Mouse (Mus musculus) ES-CJ7 (cell line): Measurements from ENCODE around the gene Amer3.
"Not testable (repeated sequence)": the region's sequence is repeated elsewhere in the genome, so short reads cannot be mapped to it uniquely, and the experiment has no call there.

Source experiments
- DNase-seq: peaks from one replicate; pipeline ENCODE4 v3.0.0; 2011; ENCODE audit warnings: low read depth, low spot score

Gene Amer3

DNA sequence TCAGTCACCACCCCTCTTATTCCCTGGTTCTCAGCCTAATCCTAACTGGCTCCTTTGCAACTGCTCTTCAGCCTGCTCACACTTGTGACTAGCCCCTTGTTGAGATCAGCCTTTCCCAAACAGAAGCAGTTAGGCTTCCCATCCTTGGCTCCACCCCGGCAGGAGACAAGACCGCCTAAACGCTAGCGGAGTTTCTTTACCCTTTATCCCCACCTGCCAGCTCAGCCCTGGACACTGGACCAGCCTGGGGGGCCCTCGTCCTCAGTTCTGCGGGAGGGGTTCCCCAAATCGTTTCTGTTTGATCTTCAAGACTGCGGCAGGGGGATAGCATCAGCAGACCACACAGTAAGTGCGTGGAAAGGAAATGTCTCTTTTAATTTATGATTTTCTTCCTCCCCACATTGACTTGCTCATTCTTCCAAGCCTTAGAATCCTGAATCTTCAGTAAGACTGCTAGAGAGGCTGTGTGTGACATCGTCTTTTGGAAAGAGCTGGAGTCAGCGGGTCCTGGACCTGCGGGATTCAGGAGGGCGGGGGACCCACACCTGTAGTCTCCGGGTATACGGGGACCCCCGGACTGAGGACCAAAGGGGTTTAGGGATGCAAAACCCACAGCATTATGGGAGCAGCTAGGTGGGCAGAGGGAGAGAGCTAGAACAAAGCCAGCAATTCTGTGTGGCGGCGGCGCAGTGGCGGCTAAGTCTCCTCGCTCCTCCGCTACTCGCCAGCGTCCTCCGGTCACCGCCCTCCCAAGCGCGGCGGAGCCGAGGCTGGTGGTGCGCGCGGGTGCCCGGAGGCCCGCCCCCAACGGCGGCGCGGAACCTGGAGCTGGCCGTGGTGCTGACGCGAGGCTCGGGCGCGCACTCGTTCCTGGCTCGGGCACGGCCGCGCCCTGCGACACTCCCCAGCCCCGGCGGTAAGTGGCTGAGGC lies at the start of gene Amer3:
Amer3 (plus strand) TSS at position 807 of the 931 bp plus-strand sequence.
- peak; percentile 75 for DNase-seq

DNA sequence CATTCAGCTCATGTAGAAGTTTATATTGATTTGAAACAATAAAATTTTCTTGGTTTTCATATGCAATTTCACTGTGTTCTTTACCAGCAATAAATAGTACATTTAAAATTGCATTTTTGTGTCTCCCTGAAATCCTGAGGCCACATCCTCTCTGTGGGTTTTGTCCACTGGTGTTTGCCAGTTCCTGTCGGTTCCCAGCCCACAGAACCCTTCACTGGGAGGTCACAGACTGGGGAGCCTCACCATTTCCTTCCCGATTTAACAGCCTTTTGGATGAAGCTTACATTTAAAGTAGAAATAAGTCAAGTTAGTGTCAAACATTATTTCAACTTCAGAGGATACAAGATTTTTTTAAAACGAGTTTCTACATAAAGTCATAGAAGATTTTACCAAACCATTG lies 44.9 kb upstream of the Amer3 start:
- not testable (repeated sequence) for DNase-seq

DNA sequence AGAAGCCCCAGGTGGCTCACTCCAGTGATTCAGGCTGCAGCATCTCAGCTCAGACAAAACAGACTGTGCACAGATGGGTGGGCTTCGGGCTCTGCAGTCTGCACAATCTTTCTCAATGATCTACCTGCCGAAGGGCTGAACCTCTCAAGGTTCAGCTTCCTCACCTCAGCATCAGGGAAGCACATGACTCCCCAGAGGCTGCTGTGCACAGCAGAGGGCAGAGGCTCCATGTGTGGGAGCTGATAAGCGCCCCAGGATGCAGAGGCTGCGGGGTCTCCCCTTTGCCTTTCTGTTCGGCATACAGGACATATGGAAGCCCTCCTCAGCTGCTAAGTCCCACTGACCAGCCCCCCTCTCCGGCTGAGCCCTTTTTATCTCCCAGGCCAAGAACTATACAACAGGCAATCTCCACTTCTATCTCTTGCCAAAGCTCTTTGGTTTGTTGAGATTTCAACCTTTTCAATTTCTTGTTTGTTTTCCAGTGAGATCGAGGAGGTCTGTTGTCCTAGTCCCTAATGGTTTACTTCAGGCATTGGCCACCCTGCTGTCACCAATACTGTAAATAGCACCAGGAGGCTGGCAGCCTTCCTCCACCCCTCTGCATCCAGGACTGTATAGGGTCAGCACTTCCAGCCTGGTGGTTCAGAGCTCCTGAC lies 44.3 kb upstream of the Amer3 start, which contains the start of gene Cfc1:
Cfc1 (plus strand) TSS at position 606 of the 656 bp plus-strand sequence.
- DNase-seq = not testable (repeated sequence)

GRCm38 (mm10) chr1:34536291-34536766 lies 43.1 kb upstream of the Amer3 start:
- DNase-seq = peak; percentile 20

GRCm38 (mm10) chr1:34536767-34537485 lies 42.5 kb upstream of the Amer3 start:
- DNase-seq = peak; percentile 74

GRCm38 (mm10) chr1:34547074-34547473 lies 32.4 kb upstream of the Amer3 start:
- no peak for DNase-seq

GRCm38 (mm10) chr1:34553690-34554089 lies 25.8 kb upstream of the Amer3 start:
- no peak for DNase-seq

GRCm38 (mm10) chr1:34554275-34554674 lies 25.2 kb upstream of the Amer3 start:
- DNase-seq = no peak

- DNase-seq = no peak
Observed at GRCm38 (mm10) chr1:34560843-34561242, 18.6 kb upstream of the Amer3 start, which contains the start of gene Prss40. Gene Prss40, minus strand, starts transcription at chr1:34560943.

DNA sequence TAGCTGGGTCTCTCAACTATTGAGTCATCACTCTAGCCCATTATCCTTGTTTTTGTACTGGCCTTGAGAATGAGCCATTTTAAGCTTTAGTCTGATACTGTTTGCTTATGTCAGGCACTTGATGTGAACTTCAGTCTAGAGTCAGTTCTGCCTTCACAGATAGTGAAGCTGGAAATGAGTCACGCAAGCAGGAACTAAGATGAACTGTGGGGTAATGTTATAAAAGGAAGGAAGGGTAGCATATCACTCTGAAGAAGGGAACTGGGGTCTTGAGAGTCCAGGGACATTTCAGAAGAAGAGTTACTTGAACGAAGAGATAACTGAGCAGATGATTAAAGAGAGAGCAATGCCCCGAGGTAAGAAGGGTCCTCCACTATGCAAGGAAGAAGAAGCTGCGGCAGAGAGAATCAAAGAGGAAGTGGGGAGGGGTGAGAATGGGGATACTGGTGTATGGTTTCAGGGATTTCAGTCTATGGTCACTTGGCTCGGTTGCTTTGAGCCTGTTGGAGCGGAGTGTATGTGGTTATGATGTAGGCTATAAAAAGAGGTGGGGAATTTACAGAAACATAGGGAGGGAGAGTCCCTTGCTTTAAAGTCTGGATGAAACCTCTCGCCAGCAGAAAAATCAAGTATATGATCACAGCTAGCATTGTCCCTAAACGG lies 14.9 kb upstream of the Amer3 start:
- no peak for DNase-seq

DNA sequence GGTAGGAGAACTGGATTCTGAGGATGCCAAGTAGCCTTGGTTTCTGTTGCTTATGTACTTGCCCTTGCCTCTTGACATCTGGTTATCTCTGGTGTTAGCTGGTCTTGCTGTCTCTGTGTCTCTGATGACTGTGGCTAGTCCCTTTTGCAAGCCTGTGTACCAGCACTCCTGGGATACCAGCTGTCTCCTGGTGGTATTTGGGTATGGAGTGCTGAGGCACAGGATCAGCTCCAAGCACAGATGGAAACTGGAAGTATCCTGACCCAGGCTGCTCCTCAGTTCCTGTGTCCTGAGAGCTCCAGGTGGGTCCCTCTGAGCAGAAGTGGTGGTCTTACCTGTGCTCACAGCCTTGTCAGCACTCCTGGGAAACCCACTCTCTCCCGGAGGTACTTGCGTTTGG lies 11.3 kb upstream of the Amer3 start:
- no peak for DNase-seq

DNA sequence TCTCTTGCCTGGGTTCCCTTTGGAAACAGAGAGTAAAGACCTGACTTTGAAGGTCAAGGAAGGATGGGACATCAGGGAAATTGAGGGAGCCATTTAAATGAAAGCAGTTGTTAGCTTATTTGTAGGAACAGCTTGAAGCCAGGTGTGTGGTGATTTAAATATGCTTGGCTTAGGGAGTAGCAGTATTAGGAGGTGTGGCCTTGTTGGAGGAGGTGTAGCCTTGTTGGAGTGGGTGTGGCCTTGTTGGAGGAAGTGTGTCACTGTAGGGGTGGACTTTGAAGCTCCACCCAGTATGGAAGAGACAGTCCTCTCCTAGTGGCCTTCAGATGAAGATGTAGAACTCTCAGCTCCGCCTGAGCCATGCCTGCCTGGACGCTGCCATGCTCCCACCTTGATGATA lies 9.6 kb upstream of the Amer3 start:
- DNase-seq = peak; percentile 74

- no peak for DNase-seq
Observed at GRCm38 (mm10) chr1:34571431-34571830, 8.0 kb upstream of the Amer3 start.

DNA sequence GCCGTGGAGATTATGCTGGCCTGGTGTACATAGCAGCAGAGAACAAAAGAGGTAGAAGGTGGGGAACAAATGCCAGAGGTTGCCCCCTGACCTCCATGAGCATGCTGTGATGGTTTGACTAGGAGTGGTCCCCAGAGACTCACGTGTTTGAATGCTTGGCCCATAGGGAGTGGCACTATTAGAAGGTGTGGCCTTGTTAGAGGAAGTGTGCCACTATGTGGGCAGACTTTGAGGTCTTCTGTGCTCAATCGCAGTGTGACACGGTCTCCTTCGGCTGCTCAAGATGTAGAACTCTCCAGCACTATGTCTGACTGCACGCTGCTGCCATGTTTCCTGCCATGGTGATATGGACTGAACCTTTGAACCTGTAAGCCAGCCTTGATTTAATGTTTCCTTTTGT lies 6.2 kb upstream of the Amer3 start:
- no peak for DNase-seq

GRCm38 (mm10) chr1:34579782-34580356 lies 412 bp downstream of the Amer3 start:
- no peak for DNase-seq

DNA sequence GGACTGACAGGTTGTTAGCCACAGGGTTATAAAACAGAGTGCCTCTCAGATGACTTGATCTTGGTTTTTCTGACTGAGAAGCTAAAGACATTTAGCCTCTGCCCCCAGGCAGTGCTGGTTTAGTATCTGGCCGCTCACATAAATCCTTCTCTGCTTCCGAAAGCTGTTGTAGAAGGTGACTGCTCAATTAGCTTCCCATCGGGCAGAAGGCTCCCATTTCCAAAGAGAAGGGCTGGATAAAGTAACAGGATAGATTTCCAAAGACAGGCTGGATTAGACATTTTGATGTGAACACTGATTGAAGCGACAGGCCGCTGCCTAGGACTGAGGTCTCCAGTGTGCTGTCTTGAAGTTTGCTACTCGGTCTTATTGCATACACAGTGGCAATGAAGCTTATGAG lies 2.8 kb downstream of the Amer3 start:
- DNase-seq = no peak

DNA sequence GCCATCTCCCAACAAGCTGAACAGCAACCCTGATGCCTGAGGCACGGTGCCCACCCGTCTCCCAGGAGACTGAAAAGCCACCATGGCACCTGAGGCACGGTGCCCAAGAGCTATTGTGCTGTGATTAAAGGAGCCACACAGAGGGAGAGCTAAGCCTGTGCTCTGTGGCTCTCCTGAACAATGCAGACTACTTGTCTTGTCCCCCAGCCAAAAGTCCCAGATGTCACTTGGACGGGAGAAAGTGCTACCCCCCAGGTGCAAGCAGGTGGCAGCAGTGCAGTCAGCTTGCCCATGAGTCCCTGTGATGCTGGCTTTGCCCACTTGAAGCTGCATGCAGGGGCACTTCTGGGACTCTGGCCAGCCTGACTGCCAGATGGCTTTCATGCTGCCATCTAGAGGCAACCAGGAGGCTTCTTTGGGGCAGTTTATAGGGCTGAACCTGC lies 4.4 kb downstream of the Amer3 start:
- DNase-seq = peak; percentile 17

GRCm38 (mm10) chr1:34584736-34585135 lies 5.3 kb downstream of the Amer3 start:
- DNase-seq = no peak

DNA sequence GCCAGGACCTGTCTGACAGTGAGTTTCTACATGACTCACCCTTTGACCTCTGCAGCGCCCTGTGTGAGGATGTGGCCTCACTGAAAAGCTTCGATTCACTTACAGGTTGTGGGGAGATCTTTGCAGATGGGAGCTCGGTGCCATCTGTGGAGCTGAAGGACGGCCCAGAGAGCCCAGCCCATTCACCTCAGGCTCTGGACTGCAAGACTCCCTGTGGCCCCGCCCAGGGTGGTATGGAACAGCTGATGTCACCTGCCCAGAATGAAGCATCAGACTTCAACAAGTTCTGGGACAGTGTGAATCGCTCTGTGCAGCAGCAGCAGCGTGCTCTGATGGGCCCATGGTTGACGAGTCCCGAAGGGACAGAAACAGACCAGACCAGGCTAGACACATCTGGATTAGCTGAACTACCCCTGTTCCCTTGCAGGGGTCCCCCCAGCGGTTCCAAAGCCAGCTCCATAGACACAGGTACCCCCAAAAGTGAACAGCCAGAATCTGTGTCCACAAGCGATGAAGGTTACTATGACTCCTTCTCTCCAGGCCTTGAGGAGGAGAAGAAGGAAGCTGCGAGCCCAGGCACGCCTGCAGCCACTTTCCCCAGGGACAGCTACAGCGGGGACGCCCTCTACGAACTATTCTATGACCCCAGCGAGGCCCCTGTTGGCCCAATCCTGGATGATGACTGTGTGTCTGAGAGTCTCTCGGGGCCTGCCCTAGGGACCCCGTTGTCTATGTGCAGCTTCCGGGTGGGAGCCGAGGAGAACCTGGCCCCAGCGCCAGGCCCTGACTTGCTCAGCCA lies 8.0 kb downstream of the Amer3 start:
- no peak for DNase-seq

GRCm38 (mm10) chr1:34600000-34600399 lies 20.5 kb downstream of the Amer3 start:
- peak; percentile 32 for DNase-seq
